Mouse (Mus musculus) large intestine, adult 2 months (tissue): ENCODE measurements around the gene Tbxas1. TPM values are rescaled to one million over a fixed set of nuclear protein-coding genes. Genes with fewer than 3 reads are reported as not detected.

ENCODE experiments used
- DNase-seq: peaks from one replicate; pipeline ENCODE4 v3.0.0-alpha.2; 2012; ENCODE audit warnings: low read depth, low spot score
- WGBS: fragments of 180-500 bp; shearing (Covaris S2); methylation state at CpG from one replicate; pipeline ENCODE4 v1.1.7; 2018; 5-methylcytosine and 5-hydroxymethylcytosine counted together
- polyA plus RNA-seq: library from polyadenylated mRNA; depleted of rRNA; stranded (reverse); fragments of >200 nt; gene quantifications from 2 replicates; pipeline ENCODE4 v1.2.3, GENCODE M21; 2012

The Tbxas1 gene
- polyA plus RNA-seq, 1 experiment = 3.0 TPM

GRCm38 (mm10) chr6:39058389-39058788 lies 183.2 kb downstream of the Tbxas1 start:
- no peak for DNase-seq
- 69% methylated on average over 3 of the region's 3 CpGs for WGBS

- DNase-seq = no peak
- 19% methylated on average over 3 of the region's 3 CpGs for WGBS
Measured at GRCm38 (mm10) chr6:39058936-39059335, 183.7 kb downstream of the Tbxas1 start.

- WGBS = 54% methylated on average over 12 of the region's 12 CpGs
- no peak for DNase-seq
Measured at GRCm38 (mm10) chr6:39059547-39060497, 184.6 kb downstream of the Tbxas1 start.

- 83% methylated on average over 4 of the region's 4 CpGs for WGBS
Measured at GRCm38 (mm10) chr6:39061180-39061579, 186.0 kb downstream of the Tbxas1 start.

GRCm38 (mm10) chr6:39063541-39063940 lies 188.3 kb downstream of the Tbxas1 start:
- WGBS = 63% methylated on average over 2 of the region's 2 CpGs
- no peak for DNase-seq

More at GRCm38 (mm10) chr6:39061180-39061579, 186.0 kb downstream of the Tbxas1 start:
- no peak for DNase-seq

- WGBS = 45% methylated on average over 12 of the region's 12 CpGs
Measured at GRCm38 (mm10) chr6:39066935-39067578, 191.9 kb downstream of the Tbxas1 start.

GRCm38 (mm10) chr6:39072664-39073063 lies 197.5 kb downstream of the Tbxas1 start:
- WGBS = 54% methylated on average over 5 of the region's 5 CpGs
- no peak for DNase-seq

More at GRCm38 (mm10) chr6:39066935-39067578, 191.9 kb downstream of the Tbxas1 start:
- DNase-seq = peak; percentile 57

- no peak for DNase-seq
Measured at GRCm38 (mm10) chr6:39074186-39074585, 199.0 kb downstream of the Tbxas1 start.

GRCm38 (mm10) chr6:39076498-39076897 lies 201.3 kb downstream of the Tbxas1 start:
- DNase-seq = no peak

- DNase-seq = no peak
- 82% methylated on average over 4 of the region's 4 CpGs for WGBS
Measured at GRCm38 (mm10) chr6:39104631-39105030, 229.4 kb downstream of the Tbxas1 start.

- 86% methylated on average over 2 of the region's 2 CpGs for WGBS
- DNase-seq = no peak
Measured at GRCm38 (mm10) chr6:39106812-39107211, 231.6 kb downstream of the Tbxas1 start.

GRCm38 (mm10) chr6:39112701-39113100 lies 237.5 kb downstream of the Tbxas1 start:
- 94% methylated on average over 3 of the region's 3 CpGs for WGBS
- no peak for DNase-seq

- DNase-seq = no peak
- WGBS = 89% methylated on average over 3 of the region's 3 CpGs
Measured at GRCm38 (mm10) chr6:39113141-39113540, 237.9 kb downstream of the Tbxas1 start.

- no peak for DNase-seq
- WGBS = 76% methylated on average over 1 of the region's 1 CpGs
Measured at GRCm38 (mm10) chr6:39115438-39115837, 240.2 kb downstream of the Tbxas1 start.

GRCm38 (mm10) chr6:39117584-39118455 lies 242.6 kb downstream of the Tbxas1 start, which contains the start of gene Parp12:
TSS of gene Parp12 (minus strand) at chr6:39118349.
- WGBS = 2% methylated on average over 101 of the region's 101 CpGs
- peak; percentile 67 for DNase-seq

GRCm38 (mm10) chr6:39118456-39118881 lies 243.3 kb downstream of the Tbxas1 start:
- no peak for DNase-seq
- 9% methylated on average over 49 of the region's 49 CpGs for WGBS

- 30% methylated on average over 3 of the region's 3 CpGs for WGBS
- no peak for DNase-seq
Measured at GRCm38 (mm10) chr6:39120685-39121084, 245.5 kb downstream of the Tbxas1 start.

GRCm38 (mm10) chr6:39124719-39125118 lies 249.5 kb downstream of the Tbxas1 start:
- DNase-seq = no peak

- DNase-seq = no peak
- WGBS = 46% methylated on average over 4 of the region's 4 CpGs
Measured at GRCm38 (mm10) chr6:39131480-39131879, 256.3 kb downstream of the Tbxas1 start.

- DNase-seq = no peak
- 79% methylated on average over 5 of the region's 5 CpGs for WGBS
Measured at GRCm38 (mm10) chr6:39132556-39132955, 257.4 kb downstream of the Tbxas1 start.
